Mouse (Mus musculus): ENCODE measurements around the gene Clpb. TPM values are rescaled to one million over a fixed set of nuclear protein-coding genes. Genes with fewer than 3 reads are reported as not detected.

Clpb gene
- polyA plus RNA-seq, 1 experiment from 2014 or later = 45.8 TPM

GRCm38 (mm10) chr7:101676762-101677308, 13.4 kb downstream of the Clpb start:
- Histone ChIP-seq H3K9me3 (no peaks in the 10 kb centered on the region), H3K4me2 (no peak overlapping the region), H3K36me3 (no peaks in the 10 kb centered on the region), H3K4me3 (no peak overlapping the region), H3K27ac (no peak overlapping the region), H3K4me1 (peaks cover 26% of the 10 kb centered on the region), H3K27me3 (no peaks in the 10 kb centered on the region), H3K9ac (no peak overlapping the region)
- WGBS = 37% methylated on average over 3 of the region's 3 CpGs
- ATAC-seq (ENCODE audit: insufficient number of reproducible peaks, insufficient read depth, low FRiP score, low TSS enrichment, low read depth) = no peak

- ATAC-seq (ENCODE audit: insufficient number of reproducible peaks, insufficient read depth, low FRiP score, low TSS enrichment, low read depth) = no peak
Measured at GRCm38 (mm10) chr7:101679591-101679990, 16.2 kb downstream of the Clpb start.

GRCm38 (mm10) chr7:101680961-101681360, 17.5 kb downstream of the Clpb start:
- Histone ChIP-seq H3K27me3 (no peaks in the 10 kb centered on the region), H3K36me3 (no peaks in the 10 kb centered on the region), H3K4me3 (no peak overlapping the region), H3K27ac (no peak overlapping the region), H3K9ac (0 out of 2 replicates have a peak overlapping the region, but pooled peaks have one; percentile 36), H3K9me3 (no peaks in the 10 kb centered on the region), H3K4me1 (peaks cover 12% of the 10 kb centered on the region), H3K4me2 (no peak overlapping the region)
- ATAC-seq (ENCODE audit: insufficient number of reproducible peaks, insufficient read depth, low FRiP score, low TSS enrichment, low read depth) = no peak
- 78% methylated on average over 3 of the region's 3 CpGs for WGBS

More at GRCm38 (mm10) chr7:101679591-101679990, 16.2 kb downstream of the Clpb start:
- peaks cover 16% of the 10 kb centered on the region for H3K4me1 ChIP-seq
- no peak overlapping the region for H3K4me3 ChIP-seq
- no peak overlapping the region for H3K4me2 ChIP-seq
- WGBS = 6% methylated on average over 7 of the region's 7 CpGs
- H3K27ac ChIP-seq = no peak overlapping the region
- H3K36me3 ChIP-seq = no peaks in the 10 kb centered on the region
- H3K9ac ChIP-seq = no peak overlapping the region
- no peaks in the 10 kb centered on the region for H3K9me3 ChIP-seq
- no peaks in the 10 kb centered on the region for H3K27me3 ChIP-seq

GRCm38 (mm10) chr7:101681565-101682071, 18.2 kb downstream of the Clpb start:
- Histone ChIP-seq H3K4me3 (no peak overlapping the region), H3K27ac (no peak overlapping the region), H3K4me1 (peaks cover 8% of the 10 kb centered on the region), H3K4me2 (no peak overlapping the region), H3K9me3 (no peaks in the 10 kb centered on the region), H3K36me3 (no peaks in the 10 kb centered on the region), H3K27me3 (no peaks in the 10 kb centered on the region), H3K9ac (0 out of 2 replicates have a peak overlapping the region, but pooled peaks have one; percentile 36)
- ATAC-seq (ENCODE audit: insufficient number of reproducible peaks, insufficient read depth, low FRiP score, low TSS enrichment, low read depth) = no peak
- WGBS = 30% methylated on average over 6 of the region's 6 CpGs

GRCm38 (mm10) chr7:101682886-101683285, 19.5 kb downstream of the Clpb start:
- 0 out of 2 replicates have a peak, but pooled peaks cover 3% of the 10 kb centered on the region for H3K36me3 ChIP-seq
- WGBS = 54% methylated on average over 5 of the region's 5 CpGs
- no peaks in the 10 kb centered on the region for H3K9me3 ChIP-seq
- H3K4me1 ChIP-seq = peaks cover 8% of the 10 kb centered on the region
- no peaks in the 10 kb centered on the region for H3K27me3 ChIP-seq
- H3K4me2 ChIP-seq = no peak overlapping the region
- H3K4me3 ChIP-seq = no peak overlapping the region
- H3K27ac ChIP-seq = no peak overlapping the region
- H3K9ac ChIP-seq = no peak overlapping the region
- ATAC-seq (ENCODE audit: insufficient number of reproducible peaks, insufficient read depth, low FRiP score, low TSS enrichment, low read depth) = no peak

- Histone ChIP-seq H3K4me3 (no peak overlapping the region), H3K27ac (no peak overlapping the region), H3K4me1 (peaks cover 8% of the 10 kb centered on the region), H3K9me3 (no peaks in the 10 kb centered on the region), H3K9ac (no peak overlapping the region), H3K27me3 (no peaks in the 10 kb centered on the region), H3K4me2 (no peak overlapping the region), H3K36me3 (peaks cover 10% of the 10 kb centered on the region; the same call in 1 of the 2 replicates)
- 25% methylated on average over 9 of the region's 9 CpGs for WGBS
- ATAC-seq (ENCODE audit: insufficient number of reproducible peaks, insufficient read depth, low FRiP score, low TSS enrichment, low read depth) = no peak
Measured at GRCm38 (mm10) chr7:101683976-101684630, 20.7 kb downstream of the Clpb start.

- Histone ChIP-seq H3K27ac (no peak overlapping the region), H3K36me3 (peaks cover 10% of the 10 kb centered on the region; the same call in 1 of the 2 replicates), H3K9me3 (no peaks in the 10 kb centered on the region), H3K4me2 (no peak overlapping the region), H3K4me1 (peaks cover 8% of the 10 kb centered on the region), H3K4me3 (no peak overlapping the region), H3K27me3 (no peaks in the 10 kb centered on the region), H3K9ac (no peak overlapping the region)
- WGBS = 41% methylated on average over 3 of the region's 3 CpGs
- ATAC-seq (ENCODE audit: insufficient number of reproducible peaks, insufficient read depth, low FRiP score, low TSS enrichment, low read depth) = no peak
Measured at GRCm38 (mm10) chr7:101684671-101685070, 21.2 kb downstream of the Clpb start.

GRCm38 (mm10) chr7:101687144-101687543, 23.7 kb downstream of the Clpb start:
- Histone ChIP-seq H3K36me3 (peaks cover 10% of the 10 kb centered on the region; the same call in 1 of the 2 replicates), H3K4me1 (no peaks in the 10 kb centered on the region), H3K9me3 (no peaks in the 10 kb centered on the region), H3K4me2 (no peak overlapping the region), H3K4me3 (no peak overlapping the region), H3K27ac (no peak overlapping the region), H3K27me3 (no peaks in the 10 kb centered on the region), H3K9ac (no peak overlapping the region)
- 89% methylated on average over 2 of the region's 2 CpGs for WGBS
- no peak for ATAC-seq (ENCODE audit: insufficient number of reproducible peaks, insufficient read depth, low FRiP score, low TSS enrichment, low read depth)

- H3K9me3 ChIP-seq = no peaks in the 10 kb centered on the region
- H3K4me3 ChIP-seq = no peak overlapping the region
- no peaks in the 10 kb centered on the region for H3K27me3 ChIP-seq
- no peaks in the 10 kb centered on the region for H3K4me1 ChIP-seq
- no peak overlapping the region for H3K4me2 ChIP-seq
- no peak overlapping the region for H3K9ac ChIP-seq
- 59% methylated on average over 2 of the region's 2 CpGs for WGBS
- peaks cover 10% of the 10 kb centered on the region for H3K36me3 ChIP-seq
- no peak for ATAC-seq (ENCODE audit: insufficient number of reproducible peaks, insufficient read depth, low FRiP score, low TSS enrichment, low read depth)
- no peak overlapping the region for H3K27ac ChIP-seq
Measured at GRCm38 (mm10) chr7:101690471-101690870, 27.0 kb downstream of the Clpb start.

GRCm38 (mm10) chr7:101691863-101692262, 28.4 kb downstream of the Clpb start:
- no peak for ATAC-seq (ENCODE audit: insufficient number of reproducible peaks, insufficient read depth, low FRiP score, low TSS enrichment, low read depth)

GRCm38 (mm10) chr7:101692446-101692845, 29.0 kb downstream of the Clpb start:
- ATAC-seq (ENCODE audit: insufficient number of reproducible peaks, insufficient read depth, low FRiP score, low TSS enrichment, low read depth) = no peak
- Histone ChIP-seq H3K27ac (no peak overlapping the region), H3K9ac (no peak overlapping the region), H3K27me3 (no peaks in the 10 kb centered on the region), H3K4me3 (no peak overlapping the region), H3K9me3 (no peaks in the 10 kb centered on the region), H3K36me3 (peaks cover 10% of the 10 kb centered on the region), H3K4me1 (no peaks in the 10 kb centered on the region), H3K4me2 (no peak overlapping the region)
- 86% methylated on average over 14 of the region's 14 CpGs for WGBS

More at GRCm38 (mm10) chr7:101691863-101692262, 28.4 kb downstream of the Clpb start:
- H3K4me2 ChIP-seq = no peak overlapping the region
- H3K36me3 ChIP-seq = peaks cover 10% of the 10 kb centered on the region
- WGBS = 88% methylated on average over 8 of the region's 8 CpGs
- no peak overlapping the region for H3K4me3 ChIP-seq
- no peaks in the 10 kb centered on the region for H3K9me3 ChIP-seq
- H3K27me3 ChIP-seq = no peaks in the 10 kb centered on the region
- no peak overlapping the region for H3K9ac ChIP-seq
- H3K27ac ChIP-seq = no peak overlapping the region
- H3K4me1 ChIP-seq = no peaks in the 10 kb centered on the region

- H3K4me3 ChIP-seq = no peak overlapping the region
- WGBS = 56% methylated on average over 5 of the region's 5 CpGs
- ATAC-seq (ENCODE audit: insufficient number of reproducible peaks, insufficient read depth, low FRiP score, low TSS enrichment, low read depth) = no peak
- H3K4me1 ChIP-seq = 0 out of 2 replicates have a peak, but pooled peaks cover 4% of the 10 kb centered on the region
- no peaks in the 10 kb centered on the region for H3K9me3 ChIP-seq
- H3K36me3 ChIP-seq = no peaks in the 10 kb centered on the region; the same call in 1 of the 2 replicates
- H3K4me2 ChIP-seq = no peak overlapping the region
- H3K27me3 ChIP-seq = no peaks in the 10 kb centered on the region
- H3K27ac ChIP-seq = no peak overlapping the region
- H3K9ac ChIP-seq = no peak overlapping the region
Measured at GRCm38 (mm10) chr7:101695483-101695882, 32.0 kb downstream of the Clpb start.
